8 mouse cellular contexts compared by ENCODE assay signal in genomic region chr15:98607557-98607956, GRCm38 (mm10). TPM values are rescaled to one million over a fixed set of nuclear protein-coding genes. Genes with fewer than 3 reads are reported as not detected.
DNase-seq lines count a peak whose midpoint lies in the region; ATAC-seq and TF ChIP-seq lines count a peak whose summit lies in the region.

No protein-coding gene starts in this region.

- H3K27ac ChIP-seq in embryonic facial prominence, embryonic 12.5 days: no peak overlapping the region
- peak overlapping the region; percentile 47; the same call in 1 of the 2 replicates for H3K27ac ChIP-seq in lung, postnatal 0 days (ENCODE audit: low read length)
- H3K27ac ChIP-seq in thymus, adult 2 months (ENCODE audit: control insufficient read depth, insufficient read depth, low read length): no peak overlapping the region

- TF ChIP-seq EP300 in lung, postnatal 0 days (IDR thresholded peaks at IDR 0.05): no peak

- 28% methylated on average over 4 of the region's 4 CpGs for WGBS in embryonic facial prominence, embryonic 12.5 days
- 4% methylated on average over 4 of the region's 4 CpGs for WGBS in lung, postnatal 0 days
- WGBS in thymus, adult 2 months: 93% methylated on average over 4 of the region's 4 CpGs

- ATAC-seq in embryonic facial prominence, embryonic 12.5 days (ENCODE audit: insufficient number of reproducible peaks, insufficient read depth, low FRiP score, low TSS enrichment): no peak
- peak; percentile 11 for ATAC-seq in lung, postnatal 0 days

- no peak for TF ChIP-seq POLR2A in thymus, adult 2 months (IDR thresholded peaks at IDR 0.05; ENCODE audit: control insufficient read depth, extremely low read depth, insufficient read depth, low read length, poor library complexity)

- H3K9me3 ChIP-seq in embryonic facial prominence, embryonic 12.5 days: no peaks in the 10 kb centered on the region
- H3K9me3 ChIP-seq in lung, postnatal 0 days (ENCODE audit: low read length): no peaks in the 10 kb centered on the region

- H3K4me2 ChIP-seq in embryonic facial prominence, embryonic 12.5 days (replicated peaks): peak overlapping the region; percentile 96
- H3K4me2 ChIP-seq in lung, postnatal 0 days (replicated peaks; ENCODE audit: low read depth, low read length): peak overlapping the region; percentile 93

- 0 out of 2 replicates have a peak overlapping the region, but pooled peaks have one; percentile 4 for H3K9ac ChIP-seq in embryonic facial prominence, embryonic 12.5 days
- no peak overlapping the region for H3K9ac ChIP-seq in lung, postnatal 0 days (replicated peaks; ENCODE audit: low read depth)

- peak overlapping the region; percentile 71 for H3K4me3 ChIP-seq in embryonic facial prominence, embryonic 12.5 days
- peak overlapping the region; percentile 88; the same call in 1 of the 2 replicates for H3K4me3 ChIP-seq in lung, postnatal 0 days (ENCODE audit: low read depth, low read length)
- no peak overlapping the region for H3K4me3 ChIP-seq in thymus, adult 2 months (ENCODE audit: control insufficient read depth, insufficient read depth, low read length)

- H3K36me3 ChIP-seq in embryonic facial prominence, embryonic 12.5 days: peaks cover 21% of the 10 kb centered on the region
- 0 out of 2 replicates have a peak, but pooled peaks cover 7% of the 10 kb centered on the region for H3K36me3 ChIP-seq in lung, postnatal 0 days (ENCODE audit: insufficient read depth, low read length)
- peaks cover 15% of the 10 kb centered on the region for H3K36me3 ChIP-seq in thymus, adult 2 months (ENCODE audit: control insufficient read depth, insufficient read depth, low read length)

- peaks cover 37% of the 10 kb centered on the region for H3K4me1 ChIP-seq in embryonic facial prominence, embryonic 12.5 days
- H3K4me1 ChIP-seq in lung, postnatal 0 days (ENCODE audit: insufficient read depth, low read depth, low read length): peaks cover 15% of the 10 kb centered on the region
- peaks cover 40% of the 10 kb centered on the region for H3K4me1 ChIP-seq in thymus, adult 2 months (replicated peaks; ENCODE audit: control insufficient read depth, insufficient read depth, low read length)

- H3K27me3 ChIP-seq in embryonic facial prominence, embryonic 12.5 days: no peaks in the 10 kb centered on the region
- H3K27me3 ChIP-seq in lung, postnatal 0 days (replicated peaks; ENCODE audit: insufficient read depth, low read length): no peaks in the 10 kb centered on the region
- no peaks in the 10 kb centered on the region for H3K27me3 ChIP-seq in thymus, adult 2 months (ENCODE audit: control insufficient read depth, insufficient read depth, low read length)

- peak; percentile 92 for DNase-seq in heart, adult 8-10 months (ENCODE audit: low spot score)
- DNase-seq in kidney, adult 18-20 months: peak; percentile 72
- DNase-seq in lung, postnatal 0 days (ENCODE audit: low spot score): peak; percentile 66
- DNase-seq in yolk sac, embryonic 10.5 days (ENCODE audit: low spot score): peak; percentile 21
- no peak for DNase-seq in embryo, embryonic 10.5 days (ENCODE audit: low spot score)
- no peak for DNase-seq in thymus, adult 2 months
- DNase-seq in spleen, postnatal 36 days (ENCODE audit: low spot score in 2 of 2): no peak

- TF ChIP-seq CTCF in lung, postnatal 0 days (IDR thresholded peaks at IDR 0.05): no peak
- no peak for TF ChIP-seq CTCF in thymus, adult 2 months (IDR thresholded peaks at IDR 0.05; ENCODE audit: borderline replicate concordance, control insufficient read depth, extremely low read depth, insufficient read depth, low read length, poor library complexity)

RNA-seq across cellular contexts. Expression of gene Adcy6, which starts 2.3 kb away (rescaled TPM):
- polyA plus RNA-seq in embryonic facial prominence, embryonic 12.5 days (2016; fragmentation: Nextera tagmentation; extraction: Ambion mirVana): 18.7 and 22.2 TPM in 2 replicates
- 100 to 1,000 TPM; 136 to 213 (median 183) TPM for total RNA-seq in heart, adult 8-10 months (2022)
- polyA plus RNA-seq in lung, postnatal 0 days (2015; fragmentation: Nextera tagmentation; extraction: Ambion mirVana): 9.2 and 12.1 TPM in 2 replicates
- polyA plus RNA-seq in thymus, adult 2 months (2012; rRNA removed): 211 and 230 TPM in 2 replicates

RNA-seq across cellular contexts. Expression of gene Cacnb3, which starts 23.1 kb away (rescaled TPM):
- 64.5 and 72.8 TPM in 2 replicates for polyA plus RNA-seq in embryonic facial prominence, embryonic 12.5 days (2016; fragmentation: Nextera tagmentation; extraction: Ambion mirVana)
- 1 to 10 TPM; 2.0 to 2.8 (median 2.6) TPM for total RNA-seq in heart, adult 8-10 months (2022)
- 7.4 and 10.7 TPM in 2 replicates for polyA plus RNA-seq in lung, postnatal 0 days (2015; fragmentation: Nextera tagmentation; extraction: Ambion mirVana)
- polyA plus RNA-seq in thymus, adult 2 months (2012; rRNA removed): 102 and 127 TPM in 2 replicates

RNA-seq across cellular contexts. Expression of gene 4930415O20Rik, which starts 36.8 kb away (rescaled TPM):
- polyA plus RNA-seq in embryonic facial prominence, embryonic 12.5 days (2016; fragmentation: Nextera tagmentation; extraction: Ambion mirVana): not detected in 2 replicates
- total RNA-seq in heart, adult 8-10 months (2022): 1 to 10 TPM; 1.6 to 4.2 (median 2.3) TPM
- polyA plus RNA-seq in lung, postnatal 0 days (2015; fragmentation: Nextera tagmentation; extraction: Ambion mirVana): 0.31 TPM in 1 of 2 replicates, not detected in the other
- 0.31 TPM in 1 of 2 replicates, not detected in the other for polyA plus RNA-seq in thymus, adult 2 months (2012; rRNA removed)

RNA-seq across cellular contexts. Expression of gene Ccnt1, which starts 36.8 kb away (rescaled TPM):
- 58.0 and 58.9 TPM in 2 replicates for polyA plus RNA-seq in embryonic facial prominence, embryonic 12.5 days (2016; fragmentation: Nextera tagmentation; extraction: Ambion mirVana)
- 10 to 100 TPM; 26.7 to 34.8 (median 30.0) TPM for total RNA-seq in heart, adult 8-10 months (2022)
- polyA plus RNA-seq in lung, postnatal 0 days (2015; fragmentation: Nextera tagmentation; extraction: Ambion mirVana): 31.0 and 32.2 TPM in 2 replicates
- 26.8 and 32.0 TPM in 2 replicates for polyA plus RNA-seq in thymus, adult 2 months (2012; rRNA removed)

RNA-seq across cellular contexts. Expression of gene Ddx23, which starts 55.1 kb away (rescaled TPM):
- polyA plus RNA-seq in embryonic facial prominence, embryonic 12.5 days (2016; fragmentation: Nextera tagmentation; extraction: Ambion mirVana): 28.8 and 29.8 TPM in 2 replicates
- 10 to 100 TPM; 53.2 to 61.7 (median 56.4) TPM for total RNA-seq in heart, adult 8-10 months (2022)
- 14.5 and 17.5 TPM in 2 replicates for polyA plus RNA-seq in lung, postnatal 0 days (2015; fragmentation: Nextera tagmentation; extraction: Ambion mirVana)
- polyA plus RNA-seq in thymus, adult 2 months (2012; rRNA removed): 59.7 and 65.5 TPM in 2 replicates

Comparison
In these comparisons a context has a peak if more than half of its experiments do, and no peak if none do; other contexts are left out.
1. DNase-seq: peak in heart, adult 8-10 months (single experiment), kidney, adult 18-20 months (single experiment), lung, postnatal 0 days (single experiment) and yolk sac, embryonic 10.5 days (single experiment); none in embryo, embryonic 10.5 days (single experiment), thymus, adult 2 months (single experiment) and spleen, postnatal 36 days (0 of 2).